Mouse (Mus musculus) liver, embryonic 14.5 days (tissue): ENCODE measurements around the gene Olfr194.

Source experiments
- CTCF ChIP-seq: IDR thresholded peaks from 2 replicates; pipeline ENCODE4 v1.5.1; 2016; ENCODE audit warnings: antibody characterized with exemption, low read depth, control low read depth
- EP300 ChIP-seq: IDR thresholded peaks from 2 replicates; pipeline ENCODE4 v1.6.1; 2016; ENCODE audit warnings: antibody characterized with exemption, low read depth

DNA sequence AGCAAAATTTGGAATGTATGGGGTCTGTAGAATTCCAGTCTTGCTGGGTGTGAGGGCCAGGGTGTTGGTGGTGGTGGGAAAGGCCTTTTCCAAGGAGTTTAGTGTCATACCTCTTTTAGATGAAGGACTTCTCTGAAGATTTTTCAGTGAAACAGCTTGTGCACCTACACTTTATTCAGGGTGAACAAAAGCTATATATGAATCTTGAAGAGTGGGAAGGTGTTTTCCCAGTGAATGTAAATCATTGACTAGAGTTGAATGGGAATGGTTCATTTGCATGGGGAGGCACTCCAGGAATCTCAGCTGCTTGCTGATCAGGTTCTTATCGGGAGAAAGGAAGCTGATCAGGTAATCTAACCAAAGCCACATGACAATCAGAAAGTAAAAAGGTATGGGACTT is 9.9 kb upstream of the Olfr194 start:
- TF ChIP-seq EP300, result no peak
- no peak for TF ChIP-seq CTCF
